Mouse (Mus musculus): ENCODE measurements at regions not wholly inside any gene's neighbourhood (a gene's known extent, or its start where the extent isn't known, plus 50 kb on each side); places are given as distances from the start of the nearest gene placed in this dataset.
"Not testable (repeated sequence)": the region's sequence is repeated elsewhere in the genome, so short reads cannot be mapped to it uniquely, and the experiment has no call there.

DNA sequence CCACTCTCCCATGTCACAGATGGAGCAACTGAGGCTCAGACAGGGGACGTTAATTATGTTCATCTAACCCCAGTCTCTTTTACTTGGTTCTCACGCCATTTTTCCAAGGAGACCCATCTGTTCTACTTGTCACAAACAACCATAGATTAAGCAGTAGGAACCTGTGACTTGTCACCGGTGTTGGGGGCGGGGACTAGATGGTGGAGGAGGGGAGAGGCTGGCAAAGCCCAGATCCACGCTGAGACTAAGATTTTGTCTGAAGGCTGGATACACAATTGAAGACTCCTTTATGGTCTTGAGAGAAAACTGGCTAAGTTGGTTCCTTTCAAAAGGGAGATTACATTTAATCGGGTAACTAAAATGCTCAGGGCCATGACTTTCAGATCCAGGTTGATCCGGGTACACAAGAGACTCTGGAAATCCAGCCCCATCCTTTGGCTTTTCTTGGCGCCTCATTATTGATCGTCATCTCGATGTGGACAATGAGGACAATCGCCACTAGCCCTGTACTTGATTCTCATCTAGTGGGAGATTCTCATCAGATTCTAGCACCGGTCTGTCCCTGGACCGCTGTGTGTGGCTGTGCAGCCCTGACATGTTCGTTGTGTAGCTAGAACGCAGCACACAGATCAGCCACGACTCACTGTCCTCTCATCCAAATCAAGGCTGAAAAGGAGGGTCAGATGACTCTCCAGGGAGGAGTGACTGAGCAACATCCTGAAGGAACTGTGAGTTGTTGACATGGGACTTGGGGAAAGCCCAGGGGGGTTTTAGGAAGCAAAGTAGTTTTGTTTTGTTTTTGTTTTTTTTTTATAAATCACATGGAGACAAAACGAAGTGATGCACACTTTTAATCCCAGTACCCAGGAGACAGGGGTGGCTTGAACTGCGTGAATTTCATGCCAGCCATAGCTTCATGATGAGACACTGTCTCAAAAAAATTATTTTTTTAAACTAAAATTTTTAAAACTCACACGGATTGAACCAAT lies 83.1 kb upstream of the Med13l start:
- Histone ChIP-seq H3K9ac (peak overlapping the region; percentile 71), H3K4me1 (peaks cover 86% of the 10 kb centered on the region), H3K9me3 (replicated peaks) (no peaks in the 10 kb centered on the region), H3K4me3 (peak overlapping the region; percentile 53), H3K4me2 (peak overlapping the region; percentile 81), H3K27me3 (replicated peaks) (0 out of 2 replicates have a peak, but pooled peaks cover 18% of the 10 kb centered on the region), H3K36me3 (no peaks in the 10 kb centered on the region), H3K27ac (peak overlapping the region; percentile 98)
- no peak for ATAC-seq
- WGBS (ENCODE audit: insufficient replicate concordance): 38% methylated on average over 19 of the region's 19 CpGs

DNA sequence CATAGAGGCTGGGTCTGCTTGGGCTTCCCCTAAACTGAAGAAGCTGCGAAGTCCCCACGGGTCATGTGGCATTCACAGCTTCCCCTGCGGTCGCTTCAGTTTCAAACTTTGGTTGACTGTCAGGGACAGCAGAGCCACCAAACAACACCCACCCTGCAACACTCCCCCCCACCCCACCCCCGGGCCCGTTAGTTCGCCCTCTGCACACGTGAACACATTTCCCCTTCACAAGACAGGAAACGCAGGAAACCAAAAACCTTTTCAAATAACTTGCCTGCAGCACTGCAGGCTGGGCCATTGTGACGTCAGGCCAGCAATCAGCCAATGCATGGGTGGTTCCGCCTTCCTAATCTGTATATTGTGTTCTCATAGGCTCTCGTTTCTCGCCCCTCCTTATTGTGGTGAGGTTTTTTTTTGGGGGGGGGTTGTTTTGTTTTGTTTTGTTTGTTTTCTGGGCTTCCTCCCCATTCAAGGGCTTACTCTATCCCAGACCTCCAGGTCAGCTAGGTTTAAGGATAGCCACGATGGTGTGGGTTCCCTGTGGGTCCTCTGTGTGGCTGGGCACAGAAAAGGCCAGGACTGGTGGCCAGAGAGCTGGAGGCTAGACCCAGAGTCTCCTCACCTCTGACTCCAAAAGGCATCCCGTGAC lies 82.2 kb upstream of the Med13l start:
- peaks cover 90% of the 10 kb centered on the region for H3K4me1 ChIP-seq
- WGBS (ENCODE audit: insufficient replicate concordance): 4% methylated on average over 15 of the region's 15 CpGs
- no peaks in the 10 kb centered on the region for H3K9me3 ChIP-seq (replicated peaks)

DNA sequence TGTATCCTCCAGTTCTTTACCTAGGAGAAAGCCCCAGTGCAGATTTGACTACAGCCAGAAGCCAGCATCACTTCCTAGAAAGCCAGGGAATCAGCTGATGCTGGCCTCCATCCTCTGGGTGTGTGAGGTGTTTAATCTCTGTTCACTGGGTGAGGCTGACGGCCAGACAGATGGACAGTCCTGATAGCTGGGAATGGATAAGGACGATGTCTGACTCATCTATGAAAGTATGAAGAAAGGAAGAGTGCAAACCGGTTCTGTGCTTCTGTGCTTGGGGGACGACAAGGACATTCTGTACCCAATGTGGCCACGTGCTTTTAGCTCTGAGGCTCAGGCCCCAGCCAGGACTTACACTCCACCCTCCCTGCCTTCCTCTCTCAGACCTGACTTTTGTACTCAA lies 80.5 kb upstream of the Med13l start:
- Histone ChIP-seq H3K9ac (peak overlapping the region; percentile 71), H3K36me3 (no peaks in the 10 kb centered on the region), H3K4me3 (0 out of 2 replicates have a peak overlapping the region, but pooled peaks have one; percentile 10), H3K4me2 (peak overlapping the region; percentile 75), H3K4me1 (peaks cover 99% of the 10 kb centered on the region), H3K27ac (peak overlapping the region; percentile 98), H3K27me3 (replicated peaks) (0 out of 2 replicates have a peak, but pooled peaks cover 11% of the 10 kb centered on the region), H3K9me3 (replicated peaks) (no peaks in the 10 kb centered on the region)
- ATAC-seq: peak; percentile 79
- 15% methylated on average over 5 of the region's 5 CpGs for WGBS (ENCODE audit: insufficient replicate concordance)

More for the DNA sequence above, 82.2 kb upstream of the Med13l start:
- Histone ChIP-seq H3K4me3 (peak overlapping the region; percentile 53), H3K4me2 (peak overlapping the region; percentile 81), H3K27ac (peak overlapping the region; percentile 98), H3K36me3 (no peaks in the 10 kb centered on the region), H3K9ac (peak overlapping the region; percentile 71), H3K27me3 (replicated peaks) (0 out of 2 replicates have a peak, but pooled peaks cover 18% of the 10 kb centered on the region)
- ATAC-seq: peak; percentile 77

DNA sequence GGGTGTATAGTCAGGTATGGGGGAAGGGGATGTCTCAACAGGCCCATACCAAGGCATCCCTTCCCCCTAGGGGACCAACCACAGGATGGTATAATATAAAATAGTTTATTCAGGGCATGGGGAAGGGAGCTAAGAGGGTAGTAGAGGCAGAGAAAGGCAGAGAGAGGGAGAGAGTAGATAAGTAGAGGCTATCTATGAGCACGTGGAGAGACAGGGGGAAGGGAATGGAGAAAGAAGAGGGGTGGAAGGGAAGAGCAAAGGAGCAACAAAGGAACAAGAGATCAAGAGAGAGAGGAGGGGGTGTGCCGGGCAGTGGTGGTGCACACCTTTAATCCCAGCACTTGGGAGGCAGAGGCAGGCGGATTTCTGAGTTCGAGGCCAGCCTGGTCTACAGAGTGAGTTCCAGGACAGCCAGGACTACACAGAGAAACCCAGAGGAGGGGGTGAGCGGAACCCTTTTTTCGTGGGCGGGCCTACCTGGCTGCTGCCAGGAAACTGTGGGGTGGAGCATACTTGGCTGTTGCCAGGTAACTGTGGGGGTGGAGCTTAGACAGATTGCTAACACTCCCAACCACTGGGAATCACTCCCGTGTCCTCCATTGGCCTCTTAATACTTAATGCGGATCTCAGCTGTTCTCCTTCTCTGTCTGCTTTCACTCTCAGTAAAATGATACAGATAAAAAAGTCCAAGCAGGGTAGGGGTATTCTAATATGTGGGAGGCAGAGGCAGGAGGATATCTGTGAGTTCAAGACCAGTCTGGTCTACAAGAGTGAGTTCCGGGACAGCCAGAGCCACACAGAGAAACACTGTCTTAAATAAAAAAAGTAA lies 79.3 kb upstream of the Med13l start:
- no peaks in the 10 kb centered on the region for H3K36me3 ChIP-seq
- peak; percentile 38 for ATAC-seq
- H3K9me3 ChIP-seq (replicated peaks): no peaks in the 10 kb centered on the region
- 53% methylated on average over 10 of the region's 10 CpGs for WGBS (ENCODE audit: insufficient replicate concordance)
- 0 out of 2 replicates have a peak overlapping the region, but pooled peaks have one; percentile 9 for H3K4me3 ChIP-seq
- peaks cover 99% of the 10 kb centered on the region for H3K4me1 ChIP-seq
- peak overlapping the region; percentile 98 for H3K27ac ChIP-seq
- H3K9ac ChIP-seq: peak overlapping the region; percentile 69
- H3K4me2 ChIP-seq: peak overlapping the region; percentile 75
- 0 out of 2 replicates have a peak, but pooled peaks cover 5% of the 10 kb centered on the region for H3K27me3 ChIP-seq (replicated peaks)

DNA sequence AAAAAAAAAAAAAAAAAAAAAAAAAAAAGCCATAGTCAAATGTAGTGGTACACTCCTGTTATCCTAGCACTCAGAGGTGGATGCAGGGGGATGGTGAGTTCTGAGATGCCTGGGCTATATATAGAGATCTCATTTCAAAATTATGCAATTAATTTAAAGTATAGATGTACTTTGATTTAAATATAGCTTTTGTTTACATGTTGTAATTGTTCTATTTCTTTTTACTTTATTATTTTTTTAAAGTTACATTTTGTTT lies 78.8 kb upstream of the Med13l start:
- Histone ChIP-seq H3K4me3 (no peak overlapping the region), H3K27ac (peak overlapping the region; percentile 98), H3K9me3 (replicated peaks) (no peaks in the 10 kb centered on the region), H3K27me3 (replicated peaks) (no peaks in the 10 kb centered on the region), H3K9ac (peak overlapping the region; percentile 74; the same call in 1 of the 2 replicates), H3K4me1 (peaks cover 99% of the 10 kb centered on the region), H3K4me2 (peak overlapping the region; percentile 75), H3K36me3 (no peaks in the 10 kb centered on the region)
- no peak for ATAC-seq

DNA sequence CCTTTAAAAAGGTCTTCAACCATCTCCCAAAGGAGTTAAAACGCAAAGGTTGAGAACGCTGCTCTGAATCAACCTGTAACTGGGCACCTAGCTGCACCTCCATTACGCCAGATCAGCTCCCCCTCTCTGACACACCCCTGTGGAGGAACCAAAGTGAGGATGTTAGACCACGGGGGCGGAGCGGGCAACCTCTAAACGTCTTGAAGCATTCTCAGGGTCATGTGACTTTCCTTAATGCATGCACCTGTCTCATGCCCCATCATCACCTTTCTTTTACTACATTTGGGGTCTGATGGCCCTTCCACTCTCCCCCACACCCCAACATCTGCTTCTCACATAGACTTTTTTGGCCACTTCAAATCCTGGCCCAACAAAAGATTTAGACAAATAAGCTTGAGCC lies 77.9 kb upstream of the Med13l start:
- WGBS (ENCODE audit: insufficient replicate concordance): 28% methylated on average over 7 of the region's 7 CpGs
- Histone ChIP-seq H3K27ac (peak overlapping the region; percentile 98), H3K4me2 (peak overlapping the region; percentile 75), H3K9ac (peak overlapping the region; percentile 74), H3K4me1 (peaks cover 99% of the 10 kb centered on the region), H3K9me3 (replicated peaks) (no peaks in the 10 kb centered on the region), H3K4me3 (peak overlapping the region; percentile 39), H3K36me3 (no peaks in the 10 kb centered on the region), H3K27me3 (replicated peaks) (no peaks in the 10 kb centered on the region)
- ATAC-seq: no peak

DNA sequence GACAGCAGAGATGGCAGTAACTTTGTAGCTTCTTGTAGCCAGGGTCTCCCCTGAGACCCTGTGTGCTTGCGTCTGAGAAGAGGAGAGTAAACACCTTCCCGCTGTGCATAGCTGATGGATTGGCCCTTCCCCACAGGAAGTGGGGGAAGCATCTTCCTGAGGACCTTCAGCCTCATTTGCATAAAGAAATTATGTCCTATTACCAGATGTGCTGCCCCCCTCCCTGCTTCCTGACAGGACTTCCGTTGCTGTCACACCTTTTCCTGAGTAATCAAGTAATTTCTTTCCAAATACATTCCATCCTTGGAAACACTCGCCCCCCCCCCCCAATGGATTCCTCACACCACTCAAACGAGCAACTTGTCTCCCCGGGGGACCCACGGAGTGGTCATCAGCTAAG lies 77.5 kb upstream of the Med13l start:
- Histone ChIP-seq H3K9ac (peak overlapping the region; percentile 74), H3K4me2 (peak overlapping the region; percentile 75), H3K9me3 (replicated peaks) (no peaks in the 10 kb centered on the region), H3K27ac (peak overlapping the region; percentile 98), H3K4me3 (peak overlapping the region; percentile 39), H3K27me3 (replicated peaks) (no peaks in the 10 kb centered on the region), H3K4me1 (peaks cover 99% of the 10 kb centered on the region), H3K36me3 (no peaks in the 10 kb centered on the region)
- ATAC-seq: no peak
- 4% methylated on average over 7 of the region's 7 CpGs for whole genome bisulfite sequencing (ENCODE audit: insufficient replicate concordance)

DNA sequence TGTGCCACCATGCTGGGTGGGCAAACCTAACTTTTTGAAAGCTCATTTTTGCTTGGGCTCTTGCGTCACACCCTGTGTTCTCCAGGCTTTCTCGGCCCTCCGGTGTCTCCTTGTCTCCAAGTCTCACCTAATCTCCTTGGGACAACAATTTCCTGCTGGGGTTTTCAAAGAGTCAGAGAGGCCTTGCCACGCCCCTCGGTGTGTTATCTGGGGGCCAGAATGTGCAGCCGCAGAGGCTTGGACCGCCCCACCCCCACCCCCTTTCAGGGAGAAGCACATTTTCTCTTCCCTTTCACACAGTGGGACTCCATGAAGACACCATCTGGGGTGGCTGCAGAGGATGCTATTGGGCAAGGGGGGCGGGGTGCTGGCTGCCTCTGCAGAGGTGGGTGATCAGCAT lies 76.9 kb upstream of the Med13l start:
- WGBS (ENCODE audit: insufficient replicate concordance): 3% methylated on average over 8 of the region's 8 CpGs
- Histone ChIP-seq H3K9ac (peak overlapping the region; percentile 74), H3K4me2 (peak overlapping the region; percentile 75), H3K4me3 (peak overlapping the region; percentile 39), H3K27ac (peak overlapping the region; percentile 98), H3K36me3 (no peaks in the 10 kb centered on the region), H3K4me1 (peaks cover 100% of the 10 kb centered on the region), H3K27me3 (replicated peaks) (no peaks in the 10 kb centered on the region), H3K9me3 (replicated peaks) (no peaks in the 10 kb centered on the region)
- peak; percentile 81 for ATAC-seq

DNA sequence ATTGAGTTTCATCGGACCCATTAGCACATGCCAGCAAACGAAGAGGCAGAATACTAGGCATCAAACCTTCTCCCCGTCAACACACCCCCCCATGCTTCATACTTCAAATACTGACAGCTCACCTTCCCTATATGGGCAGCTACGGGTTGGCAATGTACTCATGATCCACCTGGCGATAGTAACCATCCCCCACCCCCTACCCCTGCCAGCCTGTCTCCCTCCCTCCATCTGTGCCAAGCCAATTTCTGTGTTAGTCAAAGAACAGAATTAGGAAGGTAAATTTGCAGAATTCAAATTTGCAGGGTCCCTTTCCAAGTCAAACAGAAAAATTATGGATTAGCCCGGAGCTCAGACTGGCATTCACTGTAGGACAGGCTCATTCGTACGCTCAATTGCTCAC lies 75.3 kb upstream of the Med13l start:
- no peak overlapping the region for H3K4me2 ChIP-seq
- peaks cover 99% of the 10 kb centered on the region for H3K4me1 ChIP-seq
- no peak for ATAC-seq
- WGBS (ENCODE audit: insufficient replicate concordance): 88% methylated on average over 8 of the region's 8 CpGs
- H3K36me3 ChIP-seq: no peaks in the 10 kb centered on the region
- peak overlapping the region; percentile 98 for H3K27ac ChIP-seq
- peak overlapping the region; percentile 32; the same call in 1 of the 2 replicates for H3K9ac ChIP-seq
- H3K27me3 ChIP-seq (replicated peaks): no peaks in the 10 kb centered on the region
- no peak overlapping the region for H3K4me3 ChIP-seq
- H3K9me3 ChIP-seq (replicated peaks): peaks cover under 1% of the 10 kb centered on the region; the same call in 1 of the 2 replicates

DNA sequence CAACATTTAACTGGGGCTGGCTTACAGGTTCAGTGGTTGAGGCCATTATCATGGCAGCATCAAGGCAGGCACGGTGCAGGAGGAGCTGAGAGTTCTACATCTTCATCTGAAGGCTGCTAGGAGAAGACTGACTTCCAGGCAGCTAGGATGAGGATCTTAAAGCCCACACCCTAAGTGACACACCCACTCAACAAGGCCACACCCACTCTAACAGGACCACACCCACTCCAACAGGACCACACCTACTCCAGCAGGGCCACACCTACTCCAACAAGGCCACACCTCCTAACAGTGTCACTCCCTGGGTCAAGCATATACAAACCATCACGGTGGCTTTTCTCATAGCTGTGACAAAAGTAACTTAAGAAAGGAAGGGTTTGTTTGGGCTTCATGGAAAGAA lies 68.0 kb upstream of the Med13l start:
- ATAC-seq; H3K4me3 ChIP-seq; H3K9ac ChIP-seq; H3K27me3 ChIP-seq (replicated peaks): not testable (repeated sequence)
- Histone ChIP-seq H3K4me2 (0 out of 2 replicates have a peak overlapping the region, but pooled peaks have one; percentile 12), H3K27ac (peak overlapping the region; percentile 73), H3K36me3 (peaks cover 14% of the 10 kb centered on the region; the same call in 1 of the 2 replicates), H3K9me3 (replicated peaks) (peaks cover 19% of the 10 kb centered on the region), H3K4me1 (peaks cover 88% of the 10 kb centered on the region)
- WGBS (ENCODE audit: insufficient replicate concordance): 83% methylated on average over 2 of the region's 2 CpGs

DNA sequence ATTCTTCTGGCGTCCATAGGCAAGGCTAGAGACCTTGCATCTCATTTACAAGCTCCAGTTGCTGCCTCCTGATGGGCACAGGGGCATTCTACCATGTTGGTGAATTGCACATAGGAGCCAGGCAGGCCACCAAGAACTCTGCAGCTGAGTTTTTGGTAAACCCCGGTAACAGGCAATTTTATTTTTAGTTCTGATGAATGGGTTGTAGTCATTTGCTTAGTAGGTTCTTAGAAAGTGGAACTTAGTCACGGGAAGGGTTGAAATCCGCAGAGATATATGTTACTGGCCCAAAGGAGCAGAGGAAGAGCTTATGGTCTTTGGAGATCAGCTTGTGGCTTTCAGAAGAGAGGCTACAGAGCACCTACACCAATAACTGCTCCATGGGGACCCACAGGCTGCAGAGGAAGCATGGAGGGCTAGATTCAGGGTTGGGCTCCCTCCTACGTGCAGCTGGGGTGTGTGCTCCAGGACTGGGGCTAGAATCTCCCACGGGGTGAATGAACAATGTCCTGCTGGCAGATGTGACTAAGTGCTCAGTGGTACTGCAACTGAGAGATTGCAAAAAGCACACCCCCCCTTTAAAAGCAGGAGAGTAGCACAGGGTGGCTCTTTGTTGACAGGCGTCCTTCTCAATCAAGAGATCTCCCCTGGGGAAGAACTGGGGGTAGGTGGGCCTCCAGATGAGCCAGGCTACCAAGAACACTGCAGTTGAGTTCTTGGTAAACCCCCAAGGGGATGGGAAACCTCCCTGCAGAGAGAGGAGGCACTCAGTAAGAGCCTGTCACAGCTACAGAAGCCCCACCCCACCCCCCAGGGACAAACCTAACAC lies 65.6 kb upstream of the Med13l start:
- H3K27me3 ChIP-seq (replicated peaks): no peaks in the 10 kb centered on the region
- H3K27ac ChIP-seq: peak overlapping the region; percentile 81
- peaks cover 69% of the 10 kb centered on the region for H3K4me1 ChIP-seq
- no peak overlapping the region for H3K4me3 ChIP-seq
- peak overlapping the region; percentile 15; the same call in 1 of the 2 replicates for H3K4me2 ChIP-seq
- ATAC-seq: peak; percentile 80
- peaks cover 14% of the 10 kb centered on the region; the same call in 1 of the 2 replicates for H3K36me3 ChIP-seq
- H3K9ac ChIP-seq: peak overlapping the region; percentile 43
- 38% methylated on average over 7 of the region's 7 CpGs for WGBS (ENCODE audit: insufficient replicate concordance)
- peaks cover 19% of the 10 kb centered on the region for H3K9me3 ChIP-seq (replicated peaks)

Data from liver, embryonic 12.5 days (tissue).